Mouse (Mus musculus) ES-E14 (cell line): ENCODE results near the gene Yeats2. TPM values are rescaled to one million over a fixed set of nuclear protein-coding genes. Genes with fewer than 3 reads are reported as not detected.

Source experiments
- DNase-seq: peaks from one replicate; pipeline ENCODE4 v3.0.0-alpha.2; 2013; ENCODE audit warnings: low read depth, low spot score
- H3K27ac ChIP-seq: 2 replicates; pipeline ENCODE4 v1.5.1; 2012; ENCODE audit warnings: low read depth, mild to moderate bottlenecking, low read length, moderate library complexity, mixed read lengths; ENCODE audit not compliant: poor library complexity, insufficient read depth, severe bottlenecking
- H3K36me3 ChIP-seq: 2 replicates; pipeline ENCODE4 v1.6.1; 2012; ENCODE audit warnings: mild to moderate bottlenecking, low read length, moderate library complexity, mixed read lengths; ENCODE audit not compliant: control insufficient read depth, poor library complexity, insufficient read depth, severe bottlenecking
- H3K4me1 ChIP-seq, 2 experiments: fragments of 150-350 bp in 1 of 2; sonication (generic) in 1 of 2; 2 replicates each; pipeline ENCODE4 v1.6.1; 2012; ENCODE audit warnings: low read length in 2 of 2, mild to moderate bottlenecking in 1 of 2, mixed read lengths in 1 of 2; ENCODE audit not compliant: control insufficient read depth in 2 of 2, insufficient read depth in 2 of 2, poor library complexity in 1 of 2
- H3K4me3 ChIP-seq, 2 experiments: fragments of 150-350 bp in 1 of 2; sonication (generic) in 1 of 2; 2 replicates each; pipeline ENCODE4 v1.5.1; 2012; ENCODE audit warnings: low read length in 2 of 2, low read depth in 1 of 2, mild to moderate bottlenecking in 1 of 2, mixed read lengths in 1 of 2; ENCODE audit not compliant: insufficient read depth in 1 of 2, poor library complexity in 1 of 2, severe bottlenecking in 1 of 2
- H3K9ac ChIP-seq: 2 replicates; pipeline ENCODE4 v1.6.1; 2012; ENCODE audit warnings: low read depth, mild to moderate bottlenecking, low read length, mixed read lengths; ENCODE audit not compliant: poor library complexity, insufficient read depth, severe bottlenecking
- H3K9me3 ChIP-seq: fragments of 150-350 bp; sonication (generic); 2 replicates; pipeline ENCODE4 v1.6.1; 2012; ENCODE audit warnings: low read depth, mild to moderate bottlenecking, low read length; ENCODE audit not compliant: control insufficient read depth, insufficient read depth
- CHD2 ChIP-seq: IDR thresholded peaks from 2 replicates; pipeline ENCODE4 v1.6.1; 2014; ENCODE audit warnings: mild to moderate bottlenecking, low read depth, low read length, inconsistent platforms
- HCFC1 ChIP-seq: IDR thresholded peaks from 2 replicates; pipeline ENCODE4 v1.6.1; 2012; ENCODE audit warnings: low read length, inconsistent platforms, borderline replicate concordance; ENCODE audit not compliant: insufficient read depth
- MAFK ChIP-seq: IDR thresholded peaks from 2 replicates; pipeline ENCODE4 v1.6.1; 2014; ENCODE audit warnings: mild to moderate bottlenecking, low read depth, low read length, inconsistent platforms; ENCODE audit not compliant: insufficient read depth
- ZC3H11A ChIP-seq: IDR thresholded peaks from 2 replicates; pipeline ENCODE4 v1.6.1; 2012; ENCODE audit warnings: low read depth, mild to moderate bottlenecking, inconsistent platforms, low read length, borderline replicate concordance
- ZNF384 ChIP-seq: IDR thresholded peaks from 2 replicates; pipeline ENCODE4 v1.6.1; 2012; ENCODE audit warnings: low read depth, low read length, inconsistent platforms
- in situ Hi-C, 2 experiments: fragments of 600-800 bp; cut with MboI; formaldehyde crosslinking; loops; one replicate each; pipeline ENCODE4 v1.15.1; 2025; ENCODE audit warnings: low sequenced_read_pairs in 2 of 2, inconsistent platforms in 1 of 2; ENCODE audit not compliant: unreplicated experiment in 2 of 2
- total RNA-seq: library from RNA; depleted of rRNA; stranded (reverse); fragments of 300-350 nt; gene quantifications from 2 replicates; pipeline ENCODE4 v1.2.3, GENCODE M21; 2012

Gene Yeats2
- total RNA-seq, 1 experiment: 52.1 TPM

- Histone ChIP-seq H3K9me3 (no peaks in the 10 kb centered on the region), H3K36me3 (no peaks in the 10 kb centered on the region), H3K4me1 (no peaks in the 10 kb centered on the region; a peak in 2 of 4 replicates), H3K4me3 (peak within 1 kb of the TSS; percentile 84 to 97), H3K9ac (peak within 1 kb of the TSS; percentile 86), H3K27ac (no peak within 1 kb of the TSS)
- in situ Hi-C loops: no loop called here
- TF ChIP-seq HCFC1 (no peak), CHD2 (no peak), MAFK (no peak), ZC3H11A (no peak), ZNF384 (no peak)
- DNase-seq: peak; percentile 36
These were observed 99.9 kb downstream of the Yeats2 start, which contains the start of gene Map6d1 for GRCm38 (mm10) chr16:20240468-20241414. Gene Map6d1 (minus strand): TSS chr16:20241358.

GRCm38 (mm10) chr16:20247103-20247502 lies 106.2 kb downstream of the Yeats2 start:
- in situ Hi-C loops: no loop called here
- TF ChIP-seq HCFC1 (no peak), CHD2 (no peak), ZNF384 (no peak), ZC3H11A (no peak), MAFK (no peak)
- H3K9me3 ChIP-seq: no peaks in the 10 kb centered on the region
- H3K36me3 ChIP-seq: no peaks in the 10 kb centered on the region
- H3K9ac ChIP-seq: no peak overlapping the region
- no peak overlapping the region for H3K4me3 ChIP-seq
- DNase-seq: no peak
- H3K27ac ChIP-seq: no peak overlapping the region
- no peaks in the 10 kb centered on the region; a peak in 1 of 4 replicates for H3K4me1 ChIP-seq

- no peak for DNase-seq
- Histone ChIP-seq H3K4me1 (no peaks in the 10 kb centered on the region; a peak in 1 of 4 replicates), H3K9ac (no peak overlapping the region), H3K27ac (no peak overlapping the region), H3K4me3 (no peak overlapping the region), H3K9me3 (no peaks in the 10 kb centered on the region), H3K36me3 (no peaks in the 10 kb centered on the region)
- in situ Hi-C loops: no loop called here
- no peak for TF ChIP-seq ZC3H11A
- TF ChIP-seq MAFK: no peak
- no peak for TF ChIP-seq HCFC1
- TF ChIP-seq CHD2: no peak
- no peak for TF ChIP-seq ZNF384
These were observed 107.7 kb downstream of the Yeats2 start for GRCm38 (mm10) chr16:20248442-20249174.

- Histone ChIP-seq H3K36me3 (no peaks in the 10 kb centered on the region), H3K9ac (no peak overlapping the region), H3K4me3 (no peak overlapping the region), H3K27ac (no peak overlapping the region), H3K9me3 (no peaks in the 10 kb centered on the region), H3K4me1 (no peaks in the 10 kb centered on the region)
- peak; percentile 15 for DNase-seq
- in situ Hi-C loops: no loop called here
- TF ChIP-seq CHD2 (peak; percentile 64; the same call in 1 of the 2 replicates), ZNF384 (no peak), ZC3H11A (no peak)
These were observed 117.1 kb downstream of the Yeats2 start for GRCm38 (mm10) chr16:20257926-20258325.
